Mouse (Mus musculus) thymus, adult 2 months (tissue): ENCODE data around the gene Ndufa4l2.

Experiments
- CTCF ChIP-seq: fragments of 200-500 bp; IDR thresholded peaks from 2 replicates; pipeline ENCODE4 v1.5.1; 2012; ENCODE audit warnings: mild to moderate bottlenecking, control low read depth, low read length, moderate library complexity, borderline replicate concordance; ENCODE audit not compliant: control insufficient read depth, poor library complexity, insufficient read depth; ENCODE audit errors: extremely low read depth
- POLR2A ChIP-seq: fragments of 200-500 bp; IDR thresholded peaks from 2 replicates; pipeline ENCODE4 v1.6.1; 2012; ENCODE audit warnings: mild to moderate bottlenecking, low read length, control low read depth, moderate library complexity; ENCODE audit not compliant: control insufficient read depth, poor library complexity, insufficient read depth; ENCODE audit errors: extremely low read depth

DNA sequence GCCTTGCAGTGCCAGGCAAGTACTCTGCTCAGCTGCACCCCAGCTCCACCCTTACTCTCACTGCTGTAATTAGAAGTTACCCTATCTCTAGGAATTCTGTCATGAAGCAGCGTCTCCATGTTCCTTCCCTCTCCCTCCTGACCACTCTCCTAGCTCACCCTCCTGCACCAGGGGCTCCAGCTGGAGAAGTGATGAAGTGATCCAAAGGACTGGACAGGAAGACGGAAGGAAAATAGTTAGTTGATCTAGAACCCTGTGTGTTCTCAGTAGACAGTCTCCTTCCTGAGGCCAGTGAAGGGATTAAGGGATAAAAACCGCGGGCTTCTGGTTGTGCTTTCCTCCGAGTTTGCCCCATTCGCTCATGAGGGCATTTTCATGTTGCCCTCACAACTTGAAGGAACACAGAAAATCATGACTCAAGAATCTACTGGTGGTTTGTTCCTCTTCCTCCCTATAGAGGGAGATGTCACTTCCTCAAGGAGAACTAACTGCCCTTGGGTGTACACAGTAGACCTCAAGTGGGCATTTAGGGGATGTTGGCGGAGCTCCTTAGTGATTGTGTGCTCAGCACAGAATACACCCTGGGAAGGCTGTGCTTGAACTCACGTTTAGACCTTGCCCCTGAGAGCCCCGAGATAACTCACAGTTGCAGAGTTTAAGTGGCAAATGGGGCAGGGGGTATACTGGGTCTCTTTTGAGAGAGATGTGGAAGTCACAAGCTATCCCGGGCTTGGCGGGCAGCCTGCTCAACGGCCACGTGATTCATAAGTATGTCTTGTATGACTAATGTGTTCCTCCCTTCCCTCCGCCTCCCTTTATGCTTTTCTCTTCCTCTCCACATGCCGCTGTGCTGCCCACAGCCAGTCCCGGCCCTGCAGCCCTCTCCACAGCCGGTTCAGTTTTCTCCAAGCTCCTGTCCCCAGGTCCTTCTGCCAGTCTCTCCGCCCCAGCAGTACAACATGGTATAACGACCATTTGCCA is 33.6 kb upstream of the Ndufa4l2 start:
- TF ChIP-seq POLR2A, result no peak
- no peak for TF ChIP-seq CTCF
